Mouse (Mus musculus): Measurements from ENCODE around the gene Grb10. TPM values are rescaled to one million over a fixed set of nuclear protein-coding genes. Genes with fewer than 3 reads are reported as not detected.

Grb10 gene
- total and polyA plus RNA-seq, 3 experiments, result 0.30 to 0.33 TPM; not detected in 1

GRCm38 (mm10) chr11:12000293-12000910, 38.1 kb downstream of the Grb10 start:
- Histone ChIP-seq H3K36me3 (replicated peaks) (no peaks in the 10 kb centered on the region), H3K27me3 (ENCODE audit: insufficient read depth, low read length) (no peaks in the 10 kb centered on the region; the same call in 1 of the 2 replicates), H3K9me3 (replicated peaks) (no peaks in the 10 kb centered on the region), H3K4me3 (ENCODE audit: low read depth, low read length) (no peak overlapping the region), H3K4me1 (ENCODE audit: insufficient read depth, low read depth, low read length) (no peaks in the 10 kb centered on the region)
- ATAC-seq (ENCODE audit: extremely low read depth, insufficient number of reproducible peaks, low FRiP score, poor library complexity, severe bottlenecking), result no peak
- no peak for TF ChIP-seq CTCF (IDR thresholded peaks at IDR 0.05; ENCODE audit: low read depth, low read length)
- no peak for TF ChIP-seq POLR2AphosphoS5 (IDR thresholded peaks at IDR 0.05; ENCODE audit: insufficient replicate concordance, low read depth, low read length)
- no peak for TF ChIP-seq TAL1 (conservative IDR thresholded peaks at IDR 0.05; ENCODE audit: low read depth, low read length)
- TF ChIP-seq GATA1 (IDR thresholded peaks at IDR 0.05; ENCODE audit: borderline replicate concordance, low read length), result no peak
- TF ChIP-seq GATA2 (IDR thresholded peaks at IDR 0.05; ENCODE audit: borderline replicate concordance, low read depth, low read length), result no peak
- no peak for DNase-seq (ENCODE audit: low spot score)

- no peak for ATAC-seq (ENCODE audit: extremely low read depth, insufficient number of reproducible peaks, low FRiP score, poor library complexity, severe bottlenecking)
Measured at GRCm38 (mm10) chr11:11998881-11999280, 39.6 kb downstream of the Grb10 start.

GRCm38 (mm10) chr11:11997045-11997444, 41.4 kb downstream of the Grb10 start:
- Histone ChIP-seq H3K27me3 (ENCODE audit: insufficient read depth, low read length) (peaks cover 2% of the 10 kb centered on the region; the same call in 1 of the 2 replicates), H3K4me3 (ENCODE audit: low read depth, low read length) (no peak overlapping the region), H3K4me1 (ENCODE audit: insufficient read depth, low read depth, low read length) (no peaks in the 10 kb centered on the region), H3K9me3 (replicated peaks) (no peaks in the 10 kb centered on the region), H3K36me3 (replicated peaks) (no peaks in the 10 kb centered on the region)
- DNase-seq (ENCODE audit: low spot score) (no peak), ATAC-seq (ENCODE audit: extremely low read depth, insufficient number of reproducible peaks, low FRiP score, poor library complexity, severe bottlenecking) (no peak)
- TF ChIP-seq CTCF (IDR thresholded peaks at IDR 0.05; ENCODE audit: low read depth, low read length), result no peak
- TF ChIP-seq GATA2 (IDR thresholded peaks at IDR 0.05; ENCODE audit: borderline replicate concordance, low read depth, low read length), result no peak
- TF ChIP-seq GATA1 (IDR thresholded peaks at IDR 0.05; ENCODE audit: borderline replicate concordance, low read length), result no peak
- no peak for TF ChIP-seq TAL1 (conservative IDR thresholded peaks at IDR 0.05; ENCODE audit: low read depth, low read length)
- no peak for TF ChIP-seq POLR2AphosphoS5 (IDR thresholded peaks at IDR 0.05; ENCODE audit: insufficient replicate concordance, low read depth, low read length)

More at GRCm38 (mm10) chr11:11998881-11999280, 39.6 kb downstream of the Grb10 start:
- H3K36me3 ChIP-seq (replicated peaks), result no peaks in the 10 kb centered on the region
- TF ChIP-seq POLR2AphosphoS5 (IDR thresholded peaks at IDR 0.05; ENCODE audit: insufficient replicate concordance, low read depth, low read length), result no peak
- no peak for TF ChIP-seq GATA1 (IDR thresholded peaks at IDR 0.05; ENCODE audit: borderline replicate concordance, low read length)
- TF ChIP-seq CTCF (IDR thresholded peaks at IDR 0.05; ENCODE audit: low read depth, low read length), result no peak
- no peak for TF ChIP-seq GATA2 (IDR thresholded peaks at IDR 0.05; ENCODE audit: borderline replicate concordance, low read depth, low read length)
- no peak for TF ChIP-seq TAL1 (conservative IDR thresholded peaks at IDR 0.05; ENCODE audit: low read depth, low read length)
- no peak for DNase-seq (ENCODE audit: low spot score)
- H3K9me3 ChIP-seq (replicated peaks), result no peaks in the 10 kb centered on the region
- H3K4me3 ChIP-seq (ENCODE audit: low read depth, low read length), result no peak overlapping the region
- peaks cover 2% of the 10 kb centered on the region; the same call in 1 of the 2 replicates for H3K27me3 ChIP-seq (ENCODE audit: insufficient read depth, low read length)
- no peaks in the 10 kb centered on the region for H3K4me1 ChIP-seq (ENCODE audit: insufficient read depth, low read depth, low read length)

GRCm38 (mm10) chr11:11995371-11995770, 43.1 kb downstream of the Grb10 start:
- DNase-seq (ENCODE audit: low spot score) (no peak), ATAC-seq (ENCODE audit: extremely low read depth, insufficient number of reproducible peaks, low FRiP score, poor library complexity, severe bottlenecking) (no peak)
- TF ChIP-seq GATA1 (IDR thresholded peaks at IDR 0.05; ENCODE audit: borderline replicate concordance, low read length) (no peak), TAL1 (conservative IDR thresholded peaks at IDR 0.05; ENCODE audit: low read depth, low read length) (no peak)
- no peaks in the 10 kb centered on the region for H3K36me3 ChIP-seq (replicated peaks)
- no peaks in the 10 kb centered on the region for H3K4me1 ChIP-seq (ENCODE audit: insufficient read depth, low read depth, low read length)
- no peak overlapping the region for H3K4me3 ChIP-seq (ENCODE audit: low read depth, low read length)
- H3K27me3 ChIP-seq (ENCODE audit: insufficient read depth, low read length), result peaks cover 7% of the 10 kb centered on the region
- no peaks in the 10 kb centered on the region for H3K9me3 ChIP-seq (replicated peaks)

GRCm38 (mm10) chr11:11993807-11994206, 44.7 kb downstream of the Grb10 start:
- H3K9me3 ChIP-seq (replicated peaks), result no peaks in the 10 kb centered on the region; the same call in 1 of the 2 replicates
- peaks cover 9% of the 10 kb centered on the region for H3K27me3 ChIP-seq (ENCODE audit: insufficient read depth, low read length)
- no peak overlapping the region for H3K4me3 ChIP-seq (ENCODE audit: low read depth, low read length)
- TF ChIP-seq GATA1 (IDR thresholded peaks at IDR 0.05; ENCODE audit: borderline replicate concordance, low read length) (no peak), POLR2AphosphoS5 (IDR thresholded peaks at IDR 0.05; ENCODE audit: insufficient replicate concordance, low read depth, low read length) (no peak), GATA2 (IDR thresholded peaks at IDR 0.05; ENCODE audit: borderline replicate concordance, low read depth, low read length) (no peak), CTCF (IDR thresholded peaks at IDR 0.05; ENCODE audit: low read depth, low read length) (no peak), TAL1 (conservative IDR thresholded peaks at IDR 0.05; ENCODE audit: low read depth, low read length) (no peak)
- H3K36me3 ChIP-seq (replicated peaks), result no peaks in the 10 kb centered on the region
- ATAC-seq (ENCODE audit: extremely low read depth, insufficient number of reproducible peaks, low FRiP score, poor library complexity, severe bottlenecking), result no peak
- H3K4me1 ChIP-seq (ENCODE audit: insufficient read depth, low read depth, low read length), result no peaks in the 10 kb centered on the region
- DNase-seq (ENCODE audit: low spot score), result no peak

GRCm38 (mm10) chr11:11993183-11993582, 45.3 kb downstream of the Grb10 start:
- Histone ChIP-seq H3K27me3 (ENCODE audit: insufficient read depth, low read length) (peaks cover 9% of the 10 kb centered on the region), H3K9me3 (replicated peaks) (no peaks in the 10 kb centered on the region; the same call in 1 of the 2 replicates), H3K36me3 (replicated peaks) (no peaks in the 10 kb centered on the region), H3K4me1 (ENCODE audit: insufficient read depth, low read depth, low read length) (no peaks in the 10 kb centered on the region), H3K4me3 (ENCODE audit: low read depth, low read length) (no peak overlapping the region)
- DNase-seq (ENCODE audit: low spot score) (no peak), ATAC-seq (ENCODE audit: extremely low read depth, insufficient number of reproducible peaks, low FRiP score, poor library complexity, severe bottlenecking) (no peak)
- TF ChIP-seq TAL1 (conservative IDR thresholded peaks at IDR 0.05; ENCODE audit: low read depth, low read length) (no peak), GATA2 (IDR thresholded peaks at IDR 0.05; ENCODE audit: borderline replicate concordance, low read depth, low read length) (no peak), CTCF (IDR thresholded peaks at IDR 0.05; ENCODE audit: low read depth, low read length) (no peak), GATA1 (IDR thresholded peaks at IDR 0.05; ENCODE audit: borderline replicate concordance, low read length) (no peak), POLR2AphosphoS5 (IDR thresholded peaks at IDR 0.05; ENCODE audit: insufficient replicate concordance, low read depth, low read length) (no peak)
